Comparison of ENCODE assay signal across 8 mouse cellular contexts in the genomic region with DNA sequence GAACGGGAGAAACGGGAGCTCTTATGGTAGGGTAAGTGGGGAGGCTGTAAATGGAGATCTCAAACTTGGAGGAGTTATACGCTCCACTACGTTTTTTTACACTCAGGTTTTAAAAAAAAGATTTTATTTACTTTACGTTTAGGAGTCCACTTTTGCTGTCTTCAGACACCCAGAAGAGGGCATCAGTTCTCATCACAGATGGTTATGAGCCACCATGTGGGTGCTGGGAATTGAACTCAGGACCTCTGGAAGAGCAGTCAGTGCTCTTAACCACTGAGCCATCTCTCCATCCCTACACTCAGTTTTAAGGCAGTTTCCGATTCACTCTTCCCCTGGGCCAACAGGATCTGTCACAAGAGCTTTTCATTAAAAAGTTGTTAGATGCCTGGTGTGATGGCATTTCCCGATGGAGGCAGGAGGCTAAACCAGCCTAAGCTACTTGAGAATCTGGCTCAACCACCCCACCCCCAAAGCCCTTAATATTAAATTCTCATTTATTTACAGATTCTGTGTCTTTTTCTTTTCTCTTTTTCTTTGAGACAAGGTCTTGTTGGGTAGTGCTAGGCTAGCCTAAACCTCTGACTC. TPM values are rescaled to one million over a fixed set of nuclear protein-coding genes. Genes with fewer than 3 reads are reported as not detected.
DNase-seq lines count a peak whose midpoint lies in the region; ATAC-seq and TF ChIP-seq lines count a peak whose summit lies in the region.

No protein-coding gene starts in this region.

- H3K9me3 ChIP-seq in embryonic facial prominence, embryonic 10.5 days, result no peaks in the 10 kb centered on the region
- no peaks in the 10 kb centered on the region for H3K9me3 ChIP-seq in hindbrain, postnatal 0 days (ENCODE audit: low read length)

- H3K4me1 ChIP-seq in liver, adult 2 months (ENCODE audit: control insufficient read depth, insufficient read depth, low read length), result no peaks in the 10 kb centered on the region
- H3K4me1 ChIP-seq in embryonic facial prominence, embryonic 10.5 days, result no peaks in the 10 kb centered on the region
- H3K4me1 ChIP-seq in hindbrain, postnatal 0 days (ENCODE audit: insufficient read depth, low read length), result no peaks in the 10 kb centered on the region

- 33% methylated on average over 7 of the region's 7 CpGs for WGBS in liver, adult 2 months
- WGBS in embryonic facial prominence, embryonic 10.5 days, result 32% methylated on average over 7 of the region's 7 CpGs
- WGBS in hindbrain, postnatal 0 days, result 27% methylated on average over 7 of the region's 7 CpGs

- H3K27me3 ChIP-seq in liver, adult 2 months (ENCODE audit: control insufficient read depth, insufficient read depth, low read length), result no peaks in the 10 kb centered on the region
- no peaks in the 10 kb centered on the region for H3K27me3 ChIP-seq in embryonic facial prominence, embryonic 10.5 days (replicated peaks; ENCODE audit: low read depth, poor library complexity, severe bottlenecking)
- H3K27me3 ChIP-seq in hindbrain, postnatal 0 days (ENCODE audit: insufficient read depth, low read length), result no peaks in the 10 kb centered on the region
- no peaks in the 10 kb centered on the region for H3K27me3 ChIP-seq in myocyte (ENCODE audit: control insufficient read depth, insufficient read depth, insufficient read length)

- H3ac ChIP-seq in myocyte (ENCODE audit: control insufficient read depth, insufficient read length), result no peak overlapping the region

- H3K79me2 ChIP-seq in liver, adult 2 months (ENCODE audit: control insufficient read depth, insufficient read depth, low read length), result no peaks in the 10 kb centered on the region
- H3K79me2 ChIP-seq in myocyte (ENCODE audit: control insufficient read depth, insufficient read depth), result no peaks in the 10 kb centered on the region

- DNase-seq in liver, adult 2 months (ENCODE audit: extremely low read depth, low read depth, low spot score), result no peak
- DNase-seq in liver, result no peak
- DNase-seq in embryonic facial prominence, embryonic 10.5 days (ENCODE audit: low spot score), result no peak
- DNase-seq in hindbrain, postnatal 0 days (ENCODE audit: low spot score), result no peak
- no peak for DNase-seq in cerebellum, adult 8-10 months
- DNase-seq in left cerebral cortex, adult 8-10 months (ENCODE audit: low spot score in 2 of 2), result no peak
- DNase-seq in adrenal gland, adult 8-10 months, result no peak

- no peak for TF ChIP-seq POLR2A in liver, adult 2 months (IDR thresholded peaks at IDR 0.05; ENCODE audit: extremely low read depth, insufficient read depth, low read length)
- TF ChIP-seq POLR2A in myocyte (IDR thresholded peaks at IDR 0.05; ENCODE audit: insufficient read length, low read depth), result no peak

- no peaks in the 10 kb centered on the region for H3K36me3 ChIP-seq in liver, adult 2 months (ENCODE audit: control insufficient read depth, insufficient read depth, low read length)
- no peaks in the 10 kb centered on the region for H3K36me3 ChIP-seq in embryonic facial prominence, embryonic 10.5 days (replicated peaks)
- no peaks in the 10 kb centered on the region for H3K36me3 ChIP-seq in hindbrain, postnatal 0 days (ENCODE audit: insufficient read depth, low read length)
- H3K36me3 ChIP-seq in myocyte (ENCODE audit: control insufficient read depth, insufficient read depth), result no peaks in the 10 kb centered on the region

- no peak overlapping the region for H3K27ac ChIP-seq in liver, adult 2 months (replicated peaks; ENCODE audit: insufficient read depth, low read depth, low read length)
- H3K27ac ChIP-seq in embryonic facial prominence, embryonic 10.5 days (replicated peaks), result peak overlapping the region; percentile 89
- peak overlapping the region; percentile 86 for H3K27ac ChIP-seq in hindbrain, postnatal 0 days

- H3K4me2 ChIP-seq in hindbrain, postnatal 0 days (ENCODE audit: low read depth, low read length), result peak overlapping the region; percentile 67
- H3K4me2 ChIP-seq in myocyte (ENCODE audit: low read depth), result peak overlapping the region; percentile 73

- 0 out of 2 replicates have a peak, but pooled peaks have one; percentile 0 for ATAC-seq in hindbrain, postnatal 0 days

- no peak for TF ChIP-seq CTCF in liver, adult 2 months (IDR thresholded peaks at IDR 0.05; ENCODE audit: low read depth, low read length)
- no peak for TF ChIP-seq CTCF in hindbrain, postnatal 0 days (IDR thresholded peaks at IDR 0.05; ENCODE audit: low read depth)

- H3K9ac ChIP-seq in liver, adult 2 months (ENCODE audit: low read depth, low read length), result peak overlapping the region; percentile 23; the same call in 1 of the 2 replicates
- peak overlapping the region; percentile 51 for H3K9ac ChIP-seq in hindbrain, postnatal 0 days (replicated peaks; ENCODE audit: low read length)

- peak overlapping the region; percentile 57 for H3K4me3 ChIP-seq in liver, adult 2 months (ENCODE audit: insufficient read depth, low read depth, low read length)
- peak overlapping the region; percentile 68 for H3K4me3 ChIP-seq in embryonic facial prominence, embryonic 10.5 days
- peak overlapping the region; percentile 61 for H3K4me3 ChIP-seq in hindbrain, postnatal 0 days (ENCODE audit: low read length)
- peak overlapping the region; percentile 43 for H3K4me3 ChIP-seq in myocyte

TF ChIP-seq in myocyte, 11 proteins besides CTCF, POLR2A, EP300 and RAD21:
- no peak for TF ChIP-seq CEBPB (IDR thresholded peaks at IDR 0.05; ENCODE audit: insufficient read depth, poor library complexity, severe bottlenecking)
- no peak for TF ChIP-seq REST (IDR thresholded peaks at IDR 0.05; ENCODE audit: insufficient read depth, insufficient read length)
- TF ChIP-seq TCF3 (IDR thresholded peaks at IDR 0.05; ENCODE audit: insufficient read length, low read depth), result no peak
- no peak for TF ChIP-seq MAX (IDR thresholded peaks at IDR 0.05; ENCODE audit: low read depth)
- TF ChIP-seq TCF12 (IDR thresholded peaks at IDR 0.05; ENCODE audit: insufficient read depth, poor library complexity, severe bottlenecking), result no peak
- no peak for TF ChIP-seq MYOG (IDR thresholded peaks at IDR 0.05; ENCODE audit: control insufficient read depth in 1 of 3, insufficient read depth in 1 of 3, insufficient read length in 2 of 3, low read depth in 2 of 3)
- no peak for TF ChIP-seq SRF (IDR thresholded peaks at IDR 0.05; ENCODE audit: control insufficient read depth, insufficient read length, low read depth)
- TF ChIP-seq USF1 (IDR thresholded peaks at IDR 0.05; ENCODE audit: low read depth), result no peak

RNA-seq across cellular contexts. Expression of gene Fbxo47, which starts 0.7 kb away (rescaled TPM):
- 1.4 and 1.9 TPM in 2 replicates for total RNA-seq in liver, adult 2 months (2014; rRNA removed)
- polyA plus RNA-seq in liver, adult 2 months (2012; rRNA removed), result 0.17 and 0.27 TPM in 2 replicates
- polyA plus RNA-seq in embryonic facial prominence, embryonic 10.5 days (2016; fragmentation: Nextera tagmentation; extraction: Ambion mirVana), result 0.42 and 0.67 TPM in 2 replicates
- total RNA-seq in hindbrain, postnatal 0 days (2014; rRNA removed), result 0.47 and 1.2 TPM in 2 replicates
- polyA plus RNA-seq in hindbrain, postnatal 0 days (2015; fragmentation: Nextera tagmentation; extraction: Ambion mirVana), result 0.34 and 0.36 TPM in 2 replicates
- 0.32 TPM for polyA plus RNA-seq in myocyte (2012; fragmentation: generic; extraction: Trizol)
- total RNA-seq in left cerebral cortex, adult 8-10 months (2022), result 1 to 10 TPM; 2.1 to 3.2 (median 2.9) TPM
- total RNA-seq in adrenal gland, adult 8-10 months (2022), result 1 to 10 TPM in 3 of 4 experiments, under 1 TPM in 1; 0.94 to 1.8 (median 1.2) TPM

RNA-seq across cellular contexts. Expression of gene B230217C12Rik, which starts 44.1 kb away (rescaled TPM):
- total RNA-seq in liver, adult 2 months (2014; rRNA removed), result 0.09 and 0.27 TPM in 2 replicates
- polyA plus RNA-seq in liver, adult 2 months (2012; rRNA removed), result 0.14 and 0.29 TPM in 2 replicates
- polyA plus RNA-seq in embryonic facial prominence, embryonic 10.5 days (2016; fragmentation: Nextera tagmentation; extraction: Ambion mirVana), result 14.0 and 16.0 TPM in 2 replicates
- 29.4 and 30.0 TPM in 2 replicates for total RNA-seq in hindbrain, postnatal 0 days (2014; rRNA removed)
- 31.6 and 32.3 TPM in 2 replicates for polyA plus RNA-seq in hindbrain, postnatal 0 days (2015; fragmentation: Nextera tagmentation; extraction: Ambion mirVana)
- 1.9 TPM for polyA plus RNA-seq in myocyte (2012; fragmentation: generic; extraction: Trizol)
- total RNA-seq in left cerebral cortex, adult 8-10 months (2022), result 10 to 100 TPM; 73.0 to 83.2 (median 79.8) TPM
- total RNA-seq in adrenal gland, adult 8-10 months (2022), result 1 to 10 TPM; 3.7 to 7.2 (median 6.2) TPM
